19 mouse cellular contexts compared by ENCODE assay signal in the genomic region with DNA sequence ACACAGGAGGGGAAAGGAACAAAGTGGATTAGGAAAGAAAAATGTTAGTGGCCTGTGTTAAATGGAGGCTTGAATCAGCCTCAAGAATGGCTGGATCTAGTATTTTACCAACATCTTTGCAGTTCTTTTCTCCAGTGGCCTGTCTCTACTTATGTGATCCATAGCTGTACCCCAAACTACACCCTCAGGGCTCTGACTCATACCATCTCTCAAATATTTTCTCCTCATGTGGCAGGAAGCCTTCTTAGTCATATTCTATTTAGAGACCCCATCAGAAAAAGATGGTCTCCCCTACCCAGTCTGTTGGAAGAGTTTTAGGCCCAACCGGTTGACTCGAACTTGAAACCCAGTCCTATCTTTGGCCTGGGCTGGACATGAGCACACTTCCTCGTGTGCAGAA. TPM values are rescaled to one million over a fixed set of nuclear protein-coding genes. Genes with fewer than 3 reads are reported as not detected.
"Had no signal": no experiment of that assay in that cellular context is flagged by ENCODE, and none has a peak within 500 bp of the region (broad histone marks: within the 10 kb centered on the region; RNA-seq: fewer than 3 reads in every experiment).

No protein-coding gene starts in this region.

- H3K27ac ChIP-seq: midbrain, embryonic 10.5 days; neural tube, embryonic 13.5 days; neural tube, embryonic 15.5 days; stomach, embryonic 15.5 days; stomach, postnatal 0 days had no signal

- DNase-seq: lung, adult 18-20 months; lung, embryonic 14.5 days; lung, postnatal 10 days; midbrain, embryonic 14.5 days; right cerebral cortex, postnatal 14 days; thymus, adult 2 months; thymus, postnatal 25 days; thymus, postnatal 4 days had no signal

- H3K4me2 ChIP-seq: lung, embryonic 14.5 days; neural tube, embryonic 13.5 days; neural tube, embryonic 15.5 days; stomach, embryonic 15.5 days had no signal

- H3K36me3 ChIP-seq: midbrain, embryonic 10.5 days; neural tube, embryonic 13.5 days; neural tube, embryonic 15.5 days; stomach, embryonic 15.5 days had no signal

- H3K4me3 ChIP-seq: midbrain, embryonic 10.5 days; myocyte; neural tube, embryonic 13.5 days; neural tube, embryonic 15.5 days; stomach, embryonic 15.5 days had no signal

- H3K4me1 ChIP-seq: neural tube, embryonic 13.5 days; neural tube, embryonic 15.5 days had no signal

- H3K27me3 ChIP-seq: neural tube, embryonic 13.5 days; neural tube, embryonic 15.5 days; stomach, embryonic 15.5 days had no signal

- ATAC-seq: midbrain, embryonic 16.5 days had no signal

- H3K9ac ChIP-seq: lung, embryonic 14.5 days; neural tube, embryonic 13.5 days; neural tube, embryonic 15.5 days; stomach, embryonic 15.5 days had no signal

- H3K9me3 ChIP-seq: midbrain, embryonic 10.5 days; neural tube, embryonic 13.5 days; neural tube, embryonic 15.5 days; stomach, embryonic 15.5 days had no signal

RNA-seq across cellular contexts. Expression of a gene that starts 13.8 kb away (rescaled TPM):
- polyA plus RNA-seq: liver, embryonic 16.5 days; lung, embryonic 14.5 days; lung, embryonic 16.5 days; midbrain, embryonic 10.5 days; midbrain, embryonic 14.5 days; midbrain, embryonic 16.5 days; myocyte; neural tube, embryonic 11.5 days; neural tube, embryonic 13.5 days; neural tube, embryonic 15.5 days; spleen, adult 2 months; stomach, embryonic 15.5 days; thymus, adult 2 months had no signal
